Mouse (Mus musculus) kidney, postnatal 36 days (tissue): ENCODE data around the gene Trmt61a.
"Not testable (repeated sequence)": the region's sequence is repeated elsewhere in the genome, so short reads cannot be mapped to it uniquely, and the experiment has no call there.

ENCODE experiments used
- DNase-seq, 2 experiments: peaks; one replicate each; pipeline ENCODE4 v3.0.0; 2021 to 2022; ENCODE audit warnings: mixed read lengths in 2 of 2

Trmt61a gene

DNA sequence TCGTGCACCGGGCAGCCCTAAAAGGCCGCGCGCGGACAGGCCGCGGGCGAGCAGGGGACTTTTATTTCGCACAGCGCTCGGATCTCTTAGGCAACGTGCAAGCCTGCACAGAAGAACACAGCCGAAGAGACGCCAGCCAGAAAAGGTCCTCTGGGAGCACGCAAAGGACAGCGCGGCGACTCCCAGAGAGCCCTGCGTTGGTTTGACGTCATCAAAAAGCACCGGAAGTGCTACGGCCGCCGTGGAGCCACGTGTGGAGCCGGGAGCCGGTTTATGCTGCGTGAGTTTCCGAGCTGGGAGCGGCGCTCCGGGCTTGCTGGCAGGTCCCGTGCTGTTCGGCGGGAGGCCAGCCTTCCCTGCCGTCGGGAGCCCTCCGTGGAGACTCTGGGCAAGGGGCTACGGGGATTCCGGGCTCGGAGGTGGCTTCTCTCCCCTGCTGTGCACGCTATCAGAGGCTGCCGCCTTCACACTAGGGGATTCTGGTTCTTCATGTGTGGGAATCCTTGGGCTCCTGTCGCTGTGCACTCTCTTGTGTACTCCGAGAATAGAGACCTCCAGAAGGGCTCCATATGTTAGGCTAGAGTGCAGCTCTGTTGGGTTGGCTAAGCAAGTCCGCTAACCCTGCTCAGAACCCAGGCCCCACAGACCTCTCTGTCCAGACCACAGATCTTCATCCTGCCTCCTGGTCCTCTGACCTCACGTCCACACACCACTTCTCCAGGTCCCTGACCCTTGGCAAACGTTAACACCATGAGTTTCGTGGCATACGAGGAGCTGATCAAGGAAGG is at the start of gene Trmt61a:
Gene Trmt61a (plus strand): TSS at position 224 of the 788 bp plus-strand sequence.
- DNase-seq = peak; percentile 94

DNA sequence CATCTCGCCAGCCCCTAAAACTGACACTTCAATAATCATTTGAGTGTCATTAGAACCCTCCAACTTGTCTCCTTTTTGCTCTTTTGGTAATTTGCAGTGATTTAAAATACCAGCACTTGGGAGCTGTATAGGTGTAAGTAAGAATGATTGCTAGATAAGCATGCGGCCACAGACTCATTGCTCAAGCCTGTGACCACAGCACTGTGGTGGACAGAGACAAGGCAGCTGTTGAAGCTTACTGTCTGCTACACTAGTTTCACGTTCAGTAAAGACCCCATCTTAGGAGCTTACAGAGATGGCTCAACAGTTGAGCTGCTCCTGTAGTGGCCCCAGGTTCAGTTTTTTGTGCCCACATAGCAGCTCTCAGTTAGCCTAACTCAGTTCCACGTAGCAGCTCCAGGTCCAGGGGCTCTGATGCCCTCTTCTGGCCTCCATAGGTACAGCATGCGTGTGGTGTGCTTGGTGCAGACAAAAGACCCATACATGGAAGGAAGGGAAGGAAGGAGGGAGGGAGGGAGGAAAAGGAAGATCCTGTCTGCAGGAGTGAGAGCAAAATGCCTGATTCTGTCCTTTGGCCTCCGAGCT is 29.8 kb upstream of the Trmt61a start:
- peak; percentile 67 to 80 for DNase-seq

DNA sequence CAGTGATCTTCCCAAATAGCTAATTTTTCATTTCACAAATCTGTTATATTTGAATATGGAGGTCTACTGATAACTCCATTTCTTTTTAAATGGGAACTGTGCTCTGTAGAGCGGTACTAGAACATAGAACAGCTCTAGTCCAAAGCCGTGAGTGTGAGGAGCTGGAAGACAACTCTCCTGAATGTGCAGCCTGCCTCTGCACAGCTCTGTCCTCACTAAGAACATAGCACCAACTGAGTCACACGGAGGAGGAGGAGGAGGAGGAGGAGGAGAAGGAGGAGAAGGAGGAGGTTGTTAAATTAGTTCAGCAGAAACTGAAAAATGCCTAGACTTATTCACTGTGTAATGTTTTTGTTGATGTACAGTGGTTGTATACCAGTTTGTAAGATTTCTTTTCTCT is 25.0 kb upstream of the Trmt61a start:
- no peak for DNase-seq

DNA sequence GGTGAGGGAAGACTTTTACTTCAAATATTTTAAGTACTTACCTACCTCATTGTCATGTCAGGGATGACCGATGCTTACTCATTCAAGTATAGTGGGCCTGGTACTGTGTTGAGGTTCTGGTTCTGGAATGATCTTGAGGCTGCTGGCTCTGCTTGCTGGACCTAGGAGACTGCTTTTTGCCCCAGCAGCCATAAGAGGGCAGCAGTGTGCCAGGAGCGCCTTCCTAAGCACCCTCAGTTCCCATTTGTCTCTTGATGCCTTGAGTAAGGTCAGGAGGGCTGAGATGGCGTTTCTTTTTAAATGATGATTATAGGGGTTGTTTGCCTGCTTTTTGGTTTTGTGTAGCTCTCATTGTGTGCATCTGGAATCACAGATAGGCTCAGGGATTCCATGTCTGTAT is 24.5 kb upstream of the Trmt61a start:
- DNase-seq = peak; percentile 66 to 86

DNA sequence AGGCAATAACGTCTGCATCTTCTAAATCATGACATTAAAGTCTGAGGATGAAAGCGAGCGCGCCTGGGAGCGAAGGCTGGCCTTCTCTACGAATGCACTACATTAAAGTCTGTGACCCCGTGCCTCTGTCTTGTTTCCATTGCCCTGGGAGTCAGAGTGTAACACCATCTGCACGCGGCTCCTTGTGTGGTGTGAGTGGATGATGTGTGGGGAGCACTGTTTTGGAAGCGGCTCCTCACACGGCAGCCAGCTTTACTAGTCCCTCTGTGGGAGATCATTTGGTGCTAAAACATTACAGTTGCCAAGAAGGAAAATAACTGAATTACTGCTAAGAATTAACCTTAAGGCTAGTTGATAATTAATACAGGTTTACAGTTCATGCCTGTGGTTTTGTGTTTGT is 22.2 kb upstream of the Trmt61a start:
- DNase-seq = peak; percentile 64 to 77

DNA sequence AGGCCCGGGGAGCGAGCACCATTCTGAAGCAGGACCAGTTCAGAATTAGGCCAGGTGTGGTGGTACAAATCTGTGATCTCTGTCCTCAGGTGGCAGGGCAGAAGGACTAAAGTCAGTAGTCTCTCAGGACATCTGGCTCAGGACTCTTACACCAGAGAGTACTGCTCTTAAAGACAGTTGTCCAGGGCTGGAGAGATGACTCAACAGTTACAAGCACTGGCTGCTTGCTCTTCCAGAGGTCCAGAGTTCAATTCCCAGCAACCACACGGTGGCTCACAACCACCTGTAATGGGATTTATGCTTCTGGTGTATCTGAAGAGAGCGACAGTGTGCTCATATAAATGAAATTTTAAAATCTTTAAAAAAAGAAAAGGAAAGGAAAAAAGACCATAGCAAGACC is 18.6 kb upstream of the Trmt61a start:
- DNase-seq = peak in 1 of 2 experiments; percentile 56

DNA sequence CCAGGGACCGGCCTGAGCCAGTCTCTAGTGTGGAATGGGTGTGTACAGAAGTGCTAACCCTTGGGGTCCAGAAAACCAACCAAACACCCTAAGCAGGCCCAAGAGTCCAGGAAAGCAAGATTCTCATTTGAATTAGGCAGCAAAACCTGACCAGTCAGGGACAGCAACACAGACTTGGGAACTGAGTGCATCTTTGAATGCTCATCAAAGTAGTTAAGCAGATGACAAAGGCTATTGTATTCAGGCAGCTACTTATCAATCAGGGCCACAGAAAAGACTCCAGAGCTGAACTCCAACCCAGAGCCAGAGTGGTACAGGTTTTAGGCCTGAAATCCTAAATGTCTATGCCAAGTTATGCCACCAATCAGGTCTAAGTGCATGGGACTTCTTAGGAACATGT is 17.3 kb upstream of the Trmt61a start:
- no peak for DNase-seq

DNA sequence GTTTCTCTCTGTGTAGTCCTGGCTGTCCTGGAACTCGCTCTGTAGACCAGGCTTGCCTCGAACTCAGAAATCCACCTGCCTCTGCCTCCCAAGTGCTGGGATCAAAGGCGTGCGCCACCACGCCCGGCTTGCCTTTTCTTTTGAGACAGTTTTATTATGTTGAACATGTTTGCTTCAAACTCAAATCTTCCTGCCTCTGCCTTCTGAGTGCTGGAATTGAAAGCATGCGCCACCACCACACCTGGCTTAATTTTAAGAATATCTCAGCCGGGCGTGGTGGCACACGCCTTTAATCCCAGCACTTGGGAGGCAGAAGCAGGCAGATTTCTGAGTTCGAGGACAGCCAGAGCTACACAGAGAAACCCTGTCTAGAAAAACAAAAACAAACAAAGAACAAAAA is 16.4 kb upstream of the Trmt61a start:
- DNase-seq = not testable (repeated sequence)

DNA sequence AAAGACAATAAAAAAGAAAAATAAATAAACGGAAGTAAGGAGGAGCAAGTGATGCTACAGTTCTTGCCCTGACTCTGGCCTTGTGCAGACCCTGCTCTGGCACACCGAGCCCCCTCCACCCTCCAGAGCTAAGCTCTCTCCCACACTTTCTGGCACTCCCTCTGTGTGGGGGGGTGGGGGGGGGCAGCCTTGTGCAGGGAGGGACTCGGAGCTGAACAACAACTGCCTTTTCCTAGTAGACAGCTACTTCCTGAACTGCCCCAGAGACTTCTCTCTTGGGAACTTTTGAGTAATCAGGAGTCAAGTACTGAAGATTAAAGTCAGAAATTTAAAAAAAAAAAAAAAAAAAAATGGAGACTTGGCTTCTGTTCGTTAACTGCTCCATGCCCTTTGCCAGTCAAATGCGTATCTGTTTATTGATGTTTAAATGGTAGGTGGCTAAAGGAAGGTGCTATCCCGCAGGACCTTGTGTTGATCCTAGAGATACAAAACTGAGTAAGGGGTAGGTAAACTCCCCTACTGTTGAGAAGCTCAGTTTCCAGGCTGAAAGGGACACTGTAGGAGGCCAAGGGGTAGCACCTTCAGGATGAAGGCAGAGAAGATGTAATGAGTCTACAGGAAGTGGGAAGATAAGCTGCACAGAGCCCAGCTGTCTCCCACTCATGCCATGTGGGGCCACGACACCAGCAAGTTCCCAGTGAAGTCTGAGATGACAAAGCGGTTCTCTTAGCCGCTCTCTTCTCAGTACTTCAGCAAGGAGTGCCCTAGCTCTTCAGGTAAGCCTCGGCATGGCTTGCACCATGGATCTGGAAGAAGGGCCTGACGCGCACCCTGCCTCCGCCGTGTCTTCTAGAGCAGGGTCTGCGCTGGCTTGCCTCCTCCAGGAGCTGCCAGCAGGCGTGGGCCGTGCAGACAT is 14.4 kb upstream of the Trmt61a start:
- DNase-seq = no peak

DNA sequence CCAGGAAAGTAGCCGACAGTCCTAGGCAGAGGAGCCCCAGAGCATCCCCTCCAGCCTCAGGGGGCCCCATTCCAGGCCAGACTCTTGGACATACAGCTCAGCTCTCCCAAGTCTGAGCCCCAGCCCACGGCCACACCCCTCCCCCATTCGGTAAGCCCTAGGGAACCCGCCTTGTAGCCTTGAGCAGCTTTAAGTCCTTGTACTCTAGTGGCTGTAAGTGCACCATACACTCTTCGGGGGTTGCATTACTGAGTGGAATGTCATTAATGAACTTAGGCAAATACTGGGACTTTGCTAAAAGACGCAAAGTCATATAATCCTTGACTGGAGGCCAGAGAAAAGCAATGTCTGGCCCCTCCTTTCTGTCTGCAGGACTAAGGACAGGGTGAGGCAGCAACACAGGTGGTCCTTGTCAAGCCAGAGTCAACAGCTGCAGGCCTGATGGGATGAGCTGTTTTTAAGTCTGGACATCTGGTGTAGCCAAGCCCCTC is 13.7 kb upstream of the Trmt61a start:
- DNase-seq = no peak

DNA sequence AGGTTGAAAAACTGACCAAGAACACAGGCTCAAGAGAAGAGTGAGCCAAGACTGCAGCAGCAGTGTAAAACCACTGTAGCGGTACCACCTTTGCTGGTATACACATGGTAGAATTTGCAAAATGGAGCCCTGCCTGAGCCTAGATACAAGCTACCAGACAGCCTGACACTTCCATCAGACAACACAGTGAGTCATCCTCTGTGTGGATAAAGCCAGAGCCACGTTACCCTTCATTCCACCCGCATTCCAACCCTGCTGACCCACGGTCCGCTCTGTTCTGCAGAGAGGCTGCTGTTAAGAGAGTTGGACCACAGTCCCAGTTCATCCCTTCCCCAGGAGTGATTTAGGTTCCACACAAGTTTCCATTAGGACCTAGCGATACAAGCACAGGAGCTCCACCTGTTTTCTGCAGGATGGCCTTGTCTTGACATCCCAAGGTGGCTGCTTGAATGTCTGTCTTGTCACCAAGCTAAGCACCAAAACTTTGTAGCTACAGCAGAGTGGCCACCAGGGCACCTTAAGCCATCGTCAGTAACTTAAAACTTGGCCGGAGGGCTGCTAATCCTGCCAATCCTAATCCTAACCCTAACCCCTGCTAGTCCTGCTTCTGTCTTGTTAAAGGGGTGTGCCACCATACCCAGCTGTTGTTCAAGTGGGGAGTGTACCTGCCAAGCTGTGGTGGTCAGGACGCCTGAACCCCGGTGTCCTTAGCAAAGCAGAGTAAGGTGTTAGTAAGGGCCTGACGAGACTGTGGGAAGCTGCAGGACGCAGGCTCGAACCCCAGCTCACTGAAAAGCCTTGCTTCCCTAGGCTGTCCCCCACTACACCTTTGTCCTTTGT is 12.6 kb upstream of the Trmt61a start:
- DNase-seq = no peak

DNA sequence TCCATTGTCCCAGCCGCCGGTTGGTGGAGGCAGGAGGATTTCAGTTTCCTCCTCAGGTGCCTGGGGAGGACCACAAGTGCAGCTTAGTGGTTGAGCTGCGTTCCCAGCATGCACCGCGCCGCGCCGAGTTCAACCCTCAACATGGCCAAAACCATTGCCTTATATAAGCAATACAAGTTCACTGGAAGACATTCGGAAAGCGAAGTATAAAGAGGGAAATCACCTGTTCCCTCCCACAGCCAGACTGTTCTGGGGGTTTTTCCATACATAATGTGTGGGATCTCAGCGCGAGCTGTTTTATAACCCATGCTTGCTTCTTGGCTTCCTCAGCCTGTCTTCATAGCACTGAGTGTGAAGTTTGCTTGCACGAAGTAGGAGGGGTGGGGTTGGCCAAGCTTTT is 11.5 kb upstream of the Trmt61a start:
- no peak for DNase-seq

DNA sequence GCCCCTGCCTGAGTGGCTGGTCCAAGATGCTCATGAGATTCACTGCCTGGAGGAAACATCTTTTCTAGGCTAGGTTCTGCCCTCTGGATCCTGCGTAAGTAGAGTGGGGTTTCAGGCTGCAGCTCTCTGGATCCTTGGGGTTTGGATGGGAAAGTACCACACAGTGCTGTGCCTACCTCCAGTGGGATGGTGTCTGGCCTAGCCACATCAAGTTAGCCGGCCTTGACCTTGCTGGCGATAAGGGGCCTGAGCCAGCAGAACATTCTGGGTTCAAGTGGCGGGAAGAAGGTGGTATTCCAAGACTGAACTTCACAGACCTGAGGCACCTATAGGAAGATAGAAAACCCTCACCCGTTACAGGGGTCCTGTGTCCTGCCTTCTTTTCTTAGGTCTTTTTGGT is 10.5 kb upstream of the Trmt61a start:
- DNase-seq = no peak

DNA sequence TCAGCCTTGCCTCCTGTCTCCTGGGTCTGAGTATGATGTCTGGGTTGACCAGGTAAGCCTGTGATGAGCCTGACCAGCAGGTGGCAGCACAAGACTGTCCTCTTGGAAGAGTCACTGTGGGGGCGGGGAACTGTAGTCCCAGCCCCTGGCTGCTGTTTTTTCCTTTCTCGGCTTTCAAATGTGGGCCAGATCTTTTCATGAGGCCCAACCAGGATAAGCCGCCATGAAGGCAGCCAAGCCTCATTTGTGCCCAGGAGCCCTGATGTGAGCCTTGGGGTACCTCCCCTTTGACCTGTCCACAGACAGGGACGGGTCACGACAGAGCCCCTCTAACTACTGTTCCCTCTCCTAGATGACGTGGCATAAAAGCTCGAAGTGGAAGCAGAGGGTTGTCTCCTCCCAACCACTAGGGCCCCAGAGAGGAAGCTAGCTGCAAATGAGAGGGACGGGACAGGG is 9.4 kb upstream of the Trmt61a start:
- peak; percentile 96 to 99 for DNase-seq

DNA sequence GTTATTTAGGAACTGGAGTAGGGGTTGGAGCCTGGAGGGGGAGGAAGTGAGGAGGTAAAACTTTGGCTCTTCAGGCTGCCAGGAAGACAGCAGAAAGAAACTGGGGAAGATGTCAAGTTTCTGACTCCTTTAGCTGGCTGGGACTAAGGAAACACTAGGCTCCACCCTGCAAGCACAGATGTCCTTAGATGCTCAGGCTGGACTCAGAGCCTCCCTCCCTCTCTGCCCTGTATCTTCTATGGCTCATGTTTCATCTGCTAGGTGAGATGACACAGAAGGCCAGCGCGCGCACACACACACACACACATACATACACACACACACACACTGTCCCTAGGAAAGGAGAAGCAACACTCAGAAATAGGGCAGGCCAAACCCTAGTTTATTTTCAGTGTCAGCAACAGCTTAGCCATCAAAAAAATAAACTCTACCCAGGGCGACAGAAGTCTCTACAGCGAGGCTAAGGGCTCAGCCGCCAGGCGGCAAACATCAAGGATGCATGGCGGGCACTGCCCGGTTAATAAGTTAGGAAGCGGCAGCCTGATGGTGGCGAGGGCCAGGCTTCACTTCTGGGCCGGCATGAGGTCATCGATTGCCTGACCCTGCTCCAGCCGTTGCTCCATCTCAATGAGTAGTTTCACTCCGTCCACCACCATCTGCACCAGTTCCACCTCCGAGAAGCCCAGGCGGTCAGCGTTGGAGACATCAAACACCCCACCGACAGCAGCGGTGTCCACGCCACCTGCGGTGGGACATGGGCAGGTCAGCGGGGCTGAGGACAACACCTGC is 8.7 kb upstream of the Trmt61a start:
- DNase-seq = peak; percentile 33 to 55

DNA sequence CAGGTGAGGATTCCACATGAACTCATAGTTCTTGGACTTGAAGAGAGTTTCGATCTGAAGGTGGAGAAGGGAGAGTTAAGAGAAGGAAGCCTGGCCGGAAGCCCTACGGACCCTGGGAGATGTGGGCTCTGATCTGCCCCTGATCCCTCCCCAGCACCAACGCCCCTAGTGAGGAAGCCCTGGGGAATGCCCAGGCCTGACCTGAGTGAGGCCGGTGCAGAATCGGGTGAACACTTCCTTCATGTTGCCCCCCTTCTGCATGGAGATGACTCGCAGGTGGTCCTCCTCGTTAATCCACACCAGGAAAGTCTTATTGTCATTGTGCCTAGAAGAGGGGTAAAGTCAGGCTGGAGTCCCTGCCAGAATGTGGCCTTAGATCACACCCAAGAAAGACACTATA is 7.9 kb upstream of the Trmt61a start:
- no peak for DNase-seq

DNA sequence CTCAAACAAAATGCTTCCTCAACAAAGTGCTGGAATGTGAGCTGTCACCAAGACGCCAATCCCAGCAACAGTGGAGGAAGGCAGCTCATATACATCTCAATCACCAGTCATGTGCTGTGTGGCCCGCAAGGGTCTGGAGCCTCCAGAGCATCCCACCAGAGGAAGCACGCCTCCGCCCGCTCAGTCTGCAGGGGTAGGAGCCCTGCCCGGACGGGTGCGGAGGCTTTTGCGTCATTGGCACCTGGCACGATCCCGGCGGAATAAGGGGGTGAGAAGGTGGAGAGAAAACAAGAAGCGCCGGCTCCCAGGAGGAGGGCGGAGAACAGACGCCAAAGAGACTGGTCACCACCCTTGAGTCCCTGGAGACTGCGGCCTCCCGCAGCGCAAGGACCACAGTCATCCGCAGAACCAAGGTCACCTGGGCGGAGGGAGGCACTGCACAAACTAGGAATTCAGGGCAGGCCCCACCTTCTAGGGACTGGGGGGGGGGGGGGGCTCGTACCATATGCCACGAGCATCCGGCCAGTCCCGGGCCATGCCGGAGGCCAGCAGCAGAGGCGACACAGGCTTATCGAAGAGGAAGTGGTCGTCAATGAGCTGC is 7.4 kb upstream of the Trmt61a start:
- DNase-seq = peak; percentile 46 to 63

DNA sequence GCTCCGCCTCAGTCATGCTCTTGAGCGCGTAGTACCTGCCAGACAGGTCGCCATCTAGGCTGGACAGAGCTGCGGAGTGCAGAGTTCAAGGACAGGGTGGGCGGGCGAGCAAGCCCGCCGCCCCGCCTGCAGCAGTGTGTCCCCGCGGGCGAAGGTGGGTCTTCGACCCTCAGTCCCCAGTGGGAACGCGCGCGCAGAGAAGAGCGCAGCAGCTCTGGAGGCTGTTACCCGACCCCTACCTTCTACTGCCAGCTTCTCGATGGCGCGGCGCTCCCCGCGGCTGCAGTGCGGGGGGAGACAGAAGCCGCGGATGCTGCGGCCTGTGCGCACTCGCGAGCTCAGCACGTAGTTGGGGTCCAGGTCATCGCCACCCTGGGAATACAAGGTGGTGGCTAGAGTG is 6.9 kb upstream of the Trmt61a start:
- DNase-seq = no peak

DNA sequence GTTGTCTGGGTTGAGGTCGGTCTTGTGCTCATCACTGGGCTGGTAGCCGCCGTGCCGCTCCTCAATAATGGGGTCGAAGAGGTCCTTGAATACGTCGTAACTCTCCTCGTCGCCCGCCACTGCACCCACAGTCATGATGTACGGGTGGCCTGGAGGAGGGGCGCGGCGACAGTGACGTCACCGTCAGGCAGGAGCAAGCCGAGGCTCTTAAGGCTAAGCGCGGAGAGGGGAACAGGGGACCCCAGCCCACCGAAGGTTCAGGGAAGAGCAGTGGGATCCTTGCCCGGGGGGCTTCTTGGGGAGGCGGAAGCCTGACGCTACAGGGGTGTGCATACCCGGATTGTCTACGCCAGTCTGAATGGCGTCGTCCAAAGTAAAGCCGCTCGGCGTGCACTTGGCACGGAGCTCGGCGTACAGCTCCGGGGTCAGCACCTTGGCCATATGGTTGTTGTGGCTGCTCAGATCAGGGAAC is 6.4 kb upstream of the Trmt61a start:
- DNase-seq = peak; percentile 48 to 78

DNA sequence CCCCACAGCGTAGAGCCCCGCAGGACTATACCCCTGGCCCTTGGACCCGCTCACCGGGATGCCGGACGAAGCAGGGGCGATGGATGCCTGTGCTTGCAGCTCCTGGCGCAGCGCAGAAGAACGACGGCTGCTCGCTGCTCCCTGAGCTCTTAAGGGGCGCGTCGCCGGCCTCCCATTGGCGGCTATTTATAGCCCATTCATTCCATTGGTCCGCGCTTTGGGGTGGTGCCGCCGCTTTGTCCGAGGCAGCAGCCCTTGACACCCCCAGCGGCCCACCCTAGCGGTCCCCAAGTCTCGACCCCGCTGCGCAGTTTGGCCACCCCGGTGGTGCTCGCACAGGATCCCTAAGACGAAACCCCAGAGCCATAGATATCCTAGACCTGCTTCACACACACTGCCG is 5.7 kb upstream of the Trmt61a start, which contains the start of gene Ckb:
Gene Ckb (minus strand): TSS at position 163 of the 400 bp plus-strand sequence.
- peak; percentile 70 to 83 for DNase-seq

DNA sequence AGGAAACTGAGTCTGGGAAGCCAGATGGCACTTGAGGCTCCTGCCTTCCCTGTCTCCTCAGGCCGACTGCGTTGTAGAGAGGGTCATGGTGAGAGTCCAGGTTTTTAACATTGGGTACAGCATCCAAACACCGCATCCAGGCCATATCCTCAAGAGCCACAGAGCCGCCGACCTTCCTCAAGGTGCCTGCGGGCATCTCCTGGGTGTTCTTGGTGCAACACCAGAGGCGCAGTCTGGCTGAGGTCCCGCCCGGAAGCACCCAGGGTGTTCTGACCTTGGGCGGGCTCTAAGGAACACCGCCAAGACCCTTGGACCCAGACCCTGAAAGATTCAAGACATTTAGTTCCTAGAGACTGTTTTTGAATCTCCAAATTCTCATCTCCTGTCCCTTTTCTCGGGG is 5.3 kb upstream of the Trmt61a start:
- DNase-seq = peak in 1 of 2 experiments; percentile 51
